Mouse (Mus musculus): Measurements from ENCODE around the gene Tshz2.

DNA sequence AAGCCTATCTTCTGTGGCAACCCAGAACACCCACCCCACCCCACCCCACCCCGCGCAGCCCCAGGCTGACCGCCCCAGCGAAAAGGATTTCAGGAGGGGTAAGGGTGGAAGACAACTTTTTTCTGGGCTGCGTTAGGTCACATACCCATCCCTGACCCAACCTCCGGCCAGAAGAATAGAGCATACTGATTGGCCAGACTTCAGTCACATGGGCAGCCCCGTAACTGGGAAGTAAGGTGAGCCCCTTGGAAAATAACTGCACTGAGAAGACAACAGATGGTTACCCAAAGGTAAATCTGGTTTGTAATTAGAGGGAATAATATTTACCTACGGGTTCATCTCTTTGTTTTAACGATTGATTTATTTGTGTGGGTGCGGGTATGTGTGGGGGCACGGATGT, 402.0 kb downstream of the Tshz2 start:
- TF ChIP-seq CTCF (IDR thresholded peaks at IDR 0.05; ENCODE audit: extremely low read depth, insufficient read depth, insufficient read length, insufficient replicate concordance) (no peak), POLR2A (IDR thresholded peaks at IDR 0.05; ENCODE audit: low read depth, low read length) (no peak)

Measured in spleen, adult 2 months (tissue).